Mouse (Mus musculus) midbrain, embryonic 10.5 days (tissue): ENCODE measurements around the gene Hmcn1. TPM values are rescaled to one million over a fixed set of nuclear protein-coding genes. Genes with fewer than 3 reads are reported as not detected.

Experiments used
- DNase-seq: peaks from one replicate; pipeline ENCODE4 v3.0.0-alpha.2; 2017; ENCODE audit warnings: low spot score
- H3K27ac ChIP-seq: fragments of 300-500 bp; sonication (generic); replicated peaks from 2 replicates; pipeline ENCODE4 v1.5.1; 2016; ENCODE audit warnings: mild to moderate bottlenecking
- H3K27me3 ChIP-seq: fragments of 300-500 bp; sonication (generic); 2 replicates; pipeline ENCODE4 v1.6.1; 2016; ENCODE audit warnings: low read depth, mild to moderate bottlenecking; ENCODE audit not compliant: poor library complexity, severe bottlenecking
- H3K36me3 ChIP-seq: fragments of 300-500 bp; sonication (generic); 2 replicates; pipeline ENCODE4 v1.6.1; 2016; ENCODE audit warnings: mild to moderate bottlenecking, moderate library complexity
- H3K4me1 ChIP-seq: fragments of 300-500 bp; sonication (generic); 2 replicates; pipeline ENCODE4 v1.6.1; 2016
- H3K4me3 ChIP-seq: fragments of 300-500 bp; sonication (generic); 2 replicates; pipeline ENCODE4 v1.5.1; 2016; ENCODE audit warnings: mild to moderate bottlenecking, moderate library complexity
- H3K9me3 ChIP-seq: fragments of 300-500 bp; sonication (generic); replicated peaks from 2 replicates; pipeline ENCODE4 v1.6.1; 2016; ENCODE audit warnings: mild to moderate bottlenecking
- WGBS: fragments of 180-500 bp; shearing (Covaris S2); methylation state at CpG from one replicate; pipeline ENCODE4 v1.1.7; 2016; 5-methylcytosine and 5-hydroxymethylcytosine counted together
- polyA plus RNA-seq: library from polyadenylated mRNA; unstranded; fragments of >200 nt; fragmentation: Nextera tagmentation; extraction: Ambion mirVana; gene quantifications from 2 replicates; pipeline ENCODE4 v1.2.1, GENCODE M21; 2016

Hmcn1 gene
- polyA plus RNA-seq, 1 experiment from 2014 or later = 4.8 TPM

GRCm38 (mm10) chr1:150829851-150830250 lies 163.4 kb downstream of the Hmcn1 start:
- H3K36me3 ChIP-seq = no peaks in the 10 kb centered on the region
- no peak overlapping the region for H3K4me3 ChIP-seq
- no peaks in the 10 kb centered on the region for H3K9me3 ChIP-seq
- no peak overlapping the region for H3K27ac ChIP-seq
- H3K27me3 ChIP-seq = no peaks in the 10 kb centered on the region
- no peaks in the 10 kb centered on the region for H3K4me1 ChIP-seq
- DNase-seq = no peak
- WGBS = 80% methylated on average over 7 of the region's 7 CpGs

GRCm38 (mm10) chr1:150827169-150827568 lies 166.1 kb downstream of the Hmcn1 start:
- no peak for DNase-seq
- Histone ChIP-seq H3K4me3 (no peak overlapping the region), H3K4me1 (no peaks in the 10 kb centered on the region), H3K9me3 (no peaks in the 10 kb centered on the region), H3K27me3 (no peaks in the 10 kb centered on the region), H3K27ac (no peak overlapping the region), H3K36me3 (no peaks in the 10 kb centered on the region)
- WGBS = 81% methylated on average over 5 of the region's 5 CpGs

- 77% methylated on average over 5 of the region's 5 CpGs for WGBS
- DNase-seq = no peak
- Histone ChIP-seq H3K4me3 (no peak overlapping the region), H3K27me3 (no peaks in the 10 kb centered on the region), H3K9me3 (no peaks in the 10 kb centered on the region), H3K27ac (no peak overlapping the region), H3K4me1 (no peaks in the 10 kb centered on the region), H3K36me3 (no peaks in the 10 kb centered on the region)
Measured at GRCm38 (mm10) chr1:150824334-150825005, 168.8 kb downstream of the Hmcn1 start.

DNA sequence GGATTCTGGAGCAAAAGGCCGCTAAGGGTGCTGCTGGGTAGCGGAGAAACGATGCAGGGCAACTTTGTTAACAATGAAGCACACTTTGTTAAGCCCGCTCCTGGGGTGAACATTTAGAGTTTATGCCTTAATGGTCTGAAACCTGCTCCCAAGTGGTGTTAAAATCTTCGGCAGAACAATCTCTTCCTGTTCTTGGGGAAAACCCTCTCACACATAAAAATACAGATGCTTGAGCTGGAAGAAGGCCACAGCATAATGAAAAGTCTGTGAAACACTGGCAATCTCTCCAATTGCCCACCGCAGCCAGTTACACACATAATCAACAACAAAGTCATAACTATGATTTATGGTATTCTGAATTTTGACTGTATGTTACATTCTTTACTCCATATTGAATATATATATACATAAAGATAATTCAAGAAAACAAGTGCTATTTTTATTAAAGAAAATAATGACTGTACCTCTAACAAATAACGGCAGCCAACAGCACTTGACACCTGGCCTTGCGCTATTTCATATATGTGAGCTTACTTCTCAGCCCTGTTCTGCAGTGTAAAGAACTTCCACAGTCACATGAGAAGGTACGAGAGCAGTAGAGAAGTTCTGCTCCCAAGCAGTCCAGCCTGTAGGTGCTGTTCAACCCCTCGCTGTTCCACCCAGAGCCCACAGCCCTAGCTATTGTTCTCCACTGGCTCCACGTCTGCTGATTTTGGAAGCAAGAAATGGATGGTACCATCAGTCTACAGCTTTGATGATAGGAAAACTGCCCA lies 177.0 kb downstream of the Hmcn1 start:
- no peaks in the 10 kb centered on the region for H3K9me3 ChIP-seq
- WGBS = 93% methylated on average over 11 of the region's 11 CpGs
- DNase-seq = no peak
- H3K27ac ChIP-seq = no peak overlapping the region
- no peaks in the 10 kb centered on the region for H3K36me3 ChIP-seq
- no peaks in the 10 kb centered on the region for H3K27me3 ChIP-seq
- no peaks in the 10 kb centered on the region for H3K4me1 ChIP-seq
- no peak overlapping the region for H3K4me3 ChIP-seq

DNA sequence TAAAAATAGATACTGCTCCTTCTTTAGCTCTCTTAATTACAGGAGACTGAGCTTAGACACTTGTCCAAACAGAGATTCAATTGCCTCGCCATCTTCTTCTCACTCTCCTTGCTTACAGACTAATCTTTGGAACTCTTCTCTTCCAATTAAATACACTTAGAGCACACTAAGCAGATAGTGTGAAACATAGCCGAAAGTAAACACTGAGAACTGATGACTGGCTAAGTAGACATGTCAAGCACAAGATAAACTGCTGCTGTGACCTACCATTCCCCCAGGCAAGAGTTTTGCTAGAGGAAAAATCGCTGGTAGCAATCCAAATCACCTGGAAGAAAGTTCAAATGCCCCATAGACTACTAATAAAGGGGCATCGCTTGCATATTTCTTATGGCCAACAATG lies 178.3 kb downstream of the Hmcn1 start:
- WGBS = 78% methylated on average over 4 of the region's 4 CpGs
- no peak for DNase-seq
- no peak overlapping the region for H3K27ac ChIP-seq

DNA sequence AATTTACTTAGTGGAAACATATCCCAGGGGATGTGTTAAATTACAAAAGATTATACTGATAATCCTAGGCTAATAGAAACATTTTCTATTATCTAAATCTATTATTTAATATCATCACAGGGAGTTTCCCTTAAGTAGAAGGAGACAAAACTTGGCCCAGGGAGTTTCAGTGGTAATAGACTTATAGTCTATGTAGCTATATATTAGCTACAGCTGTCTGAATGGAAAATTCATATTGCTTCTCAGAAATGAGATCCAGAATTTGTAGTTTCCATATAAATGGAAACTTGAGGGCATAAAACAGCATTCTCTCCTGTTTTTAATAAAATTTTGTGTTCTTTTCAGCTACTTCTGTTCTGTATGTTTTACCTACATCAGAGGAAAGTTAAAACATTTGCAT lies 179.9 kb downstream of the Hmcn1 start:
- no peak for DNase-seq
- H3K27me3 ChIP-seq = no peaks in the 10 kb centered on the region
- no peak overlapping the region for H3K4me3 ChIP-seq
- H3K9me3 ChIP-seq = no peaks in the 10 kb centered on the region
- H3K4me1 ChIP-seq = no peaks in the 10 kb centered on the region
- H3K36me3 ChIP-seq = no peaks in the 10 kb centered on the region
- H3K27ac ChIP-seq = no peak overlapping the region

More for the DNA sequence above, 178.3 kb downstream of the Hmcn1 start:
- no peaks in the 10 kb centered on the region for H3K27me3 ChIP-seq
- no peak overlapping the region for H3K4me3 ChIP-seq
- H3K9me3 ChIP-seq = no peaks in the 10 kb centered on the region
- no peaks in the 10 kb centered on the region for H3K4me1 ChIP-seq
- no peaks in the 10 kb centered on the region for H3K36me3 ChIP-seq

GRCm38 (mm10) chr1:150806864-150807263 lies 186.4 kb downstream of the Hmcn1 start:
- H3K4me1 ChIP-seq = peaks cover 13% of the 10 kb centered on the region; the same call in 1 of the 2 replicates
- no peak overlapping the region for H3K4me3 ChIP-seq
- 63% methylated on average over 3 of the region's 3 CpGs for WGBS
- no peaks in the 10 kb centered on the region for H3K27me3 ChIP-seq
- H3K27ac ChIP-seq = no peak overlapping the region
- H3K36me3 ChIP-seq = no peaks in the 10 kb centered on the region
- no peak for DNase-seq
- no peaks in the 10 kb centered on the region for H3K9me3 ChIP-seq

DNA sequence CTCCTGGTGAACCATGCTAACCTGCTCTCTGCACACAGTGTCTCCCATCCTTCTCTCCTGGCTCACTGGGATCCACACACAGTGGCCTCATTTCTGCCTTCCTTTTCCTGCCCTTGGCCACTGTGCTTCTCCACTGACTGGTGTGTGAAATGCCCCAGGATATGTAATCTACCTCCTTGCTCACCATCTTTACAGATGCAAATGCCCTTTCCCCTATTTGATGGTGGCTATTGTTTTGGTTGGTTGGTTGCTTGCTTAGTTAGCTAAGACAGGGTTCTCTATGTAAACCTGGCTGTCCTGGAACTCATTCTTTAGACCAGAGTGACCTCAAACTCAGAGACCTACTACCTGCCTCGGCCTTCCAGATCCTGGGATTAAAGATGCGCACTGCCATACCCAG lies 187.8 kb downstream of the Hmcn1 start:
- Histone ChIP-seq H3K27me3 (no peaks in the 10 kb centered on the region), H3K4me1 (peaks cover 13% of the 10 kb centered on the region; the same call in 1 of the 2 replicates), H3K9me3 (no peaks in the 10 kb centered on the region), H3K4me3 (no peak overlapping the region), H3K27ac (no peak overlapping the region), H3K36me3 (no peaks in the 10 kb centered on the region)
- no peak for DNase-seq
- 89% methylated on average over 2 of the region's 2 CpGs for WGBS

DNA sequence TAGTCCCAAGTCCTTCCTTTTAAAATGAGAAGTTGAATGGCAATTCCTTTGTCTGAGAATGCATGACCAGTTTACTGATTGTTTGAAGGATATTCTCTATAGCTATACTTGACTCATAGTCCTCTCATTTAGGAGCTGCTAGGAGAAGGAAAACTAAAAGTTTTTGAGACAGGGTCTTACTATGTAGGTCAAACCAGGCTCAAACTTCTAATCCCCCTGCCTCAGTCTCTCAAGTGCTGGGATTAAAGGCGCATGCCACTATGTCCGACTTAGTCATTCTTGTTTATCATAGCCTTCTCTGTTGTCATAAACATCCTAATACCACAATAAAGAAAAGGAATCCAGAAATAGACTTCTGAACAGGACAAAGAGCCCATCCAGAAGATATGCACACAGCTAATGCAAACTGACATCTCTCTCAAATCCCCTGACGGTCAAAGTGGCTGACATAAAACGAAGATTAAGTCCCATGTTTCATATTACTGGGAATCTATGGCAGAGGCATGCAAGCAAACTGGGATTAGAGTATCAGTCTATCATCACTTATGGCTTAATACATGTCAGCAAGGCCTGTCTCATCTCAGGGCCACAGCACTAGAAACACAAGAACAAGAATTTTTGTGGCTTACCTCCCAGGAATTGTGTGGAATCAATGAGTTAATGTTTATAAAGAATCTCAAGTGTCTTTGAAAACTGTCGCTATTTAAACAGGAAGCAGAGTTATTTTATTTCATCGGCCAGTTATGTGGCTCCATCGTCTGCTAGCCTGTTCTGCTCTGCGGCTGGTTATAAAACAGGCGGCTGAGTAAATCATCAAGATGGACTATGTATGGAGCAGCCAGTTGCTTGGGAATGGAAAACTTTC lies 188.8 kb downstream of the Hmcn1 start:
- Histone ChIP-seq H3K27me3 (no peaks in the 10 kb centered on the region), H3K4me3 (no peak overlapping the region), H3K27ac (no peak overlapping the region), H3K36me3 (no peaks in the 10 kb centered on the region), H3K9me3 (no peaks in the 10 kb centered on the region), H3K4me1 (peaks cover 13% of the 10 kb centered on the region; the same call in 1 of the 2 replicates)
- DNase-seq = no peak
- 82% methylated on average over 9 of the region's 9 CpGs for WGBS

GRCm38 (mm10) chr1:150802642-150803041 lies 190.6 kb downstream of the Hmcn1 start:
- Histone ChIP-seq H3K4me3 (no peak overlapping the region), H3K4me1 (peaks cover 13% of the 10 kb centered on the region; the same call in 1 of the 2 replicates), H3K27ac (no peak overlapping the region), H3K9me3 (no peaks in the 10 kb centered on the region), H3K27me3 (no peaks in the 10 kb centered on the region), H3K36me3 (no peaks in the 10 kb centered on the region)
- 92% methylated on average over 12 of the region's 12 CpGs for WGBS
- no peak for DNase-seq

DNA sequence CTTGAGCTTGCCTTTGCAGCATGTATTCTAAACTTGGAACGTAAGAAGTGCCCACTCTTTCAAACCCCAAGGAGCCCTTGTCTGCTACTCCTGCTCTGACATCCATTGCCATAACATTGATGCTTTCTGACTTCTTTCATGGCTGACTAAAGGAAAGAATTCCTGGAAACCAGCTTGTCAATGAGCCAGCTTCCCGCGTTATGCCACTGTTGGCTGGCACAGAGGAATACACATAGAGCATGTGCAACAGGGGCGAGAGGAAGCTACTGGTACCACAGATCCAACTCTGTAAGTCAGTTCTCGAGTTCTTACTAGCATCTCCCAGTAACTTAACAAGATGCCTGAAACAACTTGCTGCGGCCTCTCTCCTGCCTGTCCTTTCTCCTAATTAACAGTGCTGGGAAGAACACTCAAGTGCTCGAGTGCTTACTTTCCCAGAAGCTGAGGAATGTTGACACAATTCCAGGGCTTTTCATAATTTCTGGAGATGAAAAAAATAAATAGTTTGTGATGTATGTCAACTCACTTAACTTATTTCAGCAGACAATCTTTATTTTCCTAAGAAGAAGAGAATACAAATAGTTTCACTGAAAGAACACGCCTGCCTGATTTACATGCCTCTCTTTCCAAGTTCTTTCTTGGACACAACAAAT lies 192.5 kb downstream of the Hmcn1 start:
- no peaks in the 10 kb centered on the region for H3K27me3 ChIP-seq
- no peak overlapping the region for H3K27ac ChIP-seq
- WGBS = 88% methylated on average over 8 of the region's 8 CpGs
- no peak overlapping the region for H3K4me3 ChIP-seq
- no peak for DNase-seq
- peaks cover 8% of the 10 kb centered on the region; the same call in 1 of the 2 replicates for H3K4me1 ChIP-seq
- no peaks in the 10 kb centered on the region; the same call in 1 of the 2 replicates for H3K9me3 ChIP-seq
- H3K36me3 ChIP-seq = no peaks in the 10 kb centered on the region

- Histone ChIP-seq H3K27me3 (no peaks in the 10 kb centered on the region), H3K4me3 (no peak overlapping the region)
- WGBS = 92% methylated on average over 5 of the region's 5 CpGs
Measured at GRCm38 (mm10) chr1:150798651-150799050, 194.6 kb downstream of the Hmcn1 start.

More at GRCm38 (mm10) chr1:150798651-150799050, 194.6 kb downstream of the Hmcn1 start:
- no peaks in the 10 kb centered on the region; the same call in 1 of the 2 replicates for H3K9me3 ChIP-seq
- H3K4me1 ChIP-seq = peaks cover under 1% of the 10 kb centered on the region; the same call in 1 of the 2 replicates
- H3K36me3 ChIP-seq = no peaks in the 10 kb centered on the region
- no peak overlapping the region for H3K27ac ChIP-seq
- DNase-seq = no peak
